Mouse (Mus musculus) myocyte (in vitro differentiated cells): ENCODE measurements around the gene Gas6.

Source experiments
- E2F4 ChIP-seq: IDR thresholded peaks from one replicate; pipeline ENCODE4 v1.6.1; 2011; ENCODE audit warnings: mild to moderate bottlenecking, control low read depth, moderate library complexity; ENCODE audit not compliant: insufficient read depth
- MYOD1 ChIP-seq, 3 experiments: IDR thresholded peaks; one replicate each; pipeline ENCODE4 v1.6.1; 2011; ENCODE audit warnings: control low read depth in 2 of 3, low read depth in 2 of 3, mild to moderate bottlenecking in 2 of 3, moderate library complexity in 1 of 3; ENCODE audit not compliant: insufficient read length in 2 of 3, control insufficient read depth in 1 of 3
- POLR2A ChIP-seq: IDR thresholded peaks from one replicate; pipeline ENCODE4 v1.6.1; 2011; ENCODE audit warnings: low read depth, mild to moderate bottlenecking, control low read depth, moderate library complexity; ENCODE audit not compliant: insufficient read length
- POLR2AphosphoS2 ChIP-seq: IDR thresholded peaks from one replicate; pipeline ENCODE4 v1.6.1; 2011; ENCODE audit warnings: low read depth, control low read depth; ENCODE audit not compliant: insufficient read length
- REST ChIP-seq: IDR thresholded peaks from one replicate; pipeline ENCODE4 v1.6.1; 2011; ENCODE audit warnings: mild to moderate bottlenecking, control low read depth, moderate library complexity; ENCODE audit not compliant: insufficient read depth, insufficient read length
- USF1 ChIP-seq: IDR thresholded peaks from one replicate; pipeline ENCODE4 v1.6.1; 2011; ENCODE audit warnings: low read depth, mild to moderate bottlenecking, control low read depth, moderate library complexity

GRCm38 (mm10) chr8:13516728-13517127 is 22.4 kb upstream of the Gas6 start:
- no peak for TF ChIP-seq USF1
- no peak for TF ChIP-seq MYOD1 (IDR thresholded peaks at IDR 0.05; ENCODE audit: control insufficient read depth in 1 of 3, insufficient read length in 2 of 3, low read depth in 2 of 3)
- TF ChIP-seq POLR2AphosphoS2: no peak
- no peak for TF ChIP-seq POLR2A
- TF ChIP-seq E2F4: no peak
- no peak for TF ChIP-seq REST
